Mouse (Mus musculus) megakaryocyte, embryonic 14.5 days (primary cell): ENCODE measurements around the gene Hyal3.

Experiments
- FLI1 ChIP-seq: IDR thresholded peaks from 2 replicates; pipeline ENCODE4 v1.6.1; 2012; ENCODE audit warnings: low read length, inconsistent platforms, mixed read lengths
- GATA1 ChIP-seq: IDR thresholded peaks from 3 replicates; pipeline ENCODE4 v1.6.1; 2012; ENCODE audit warnings: mixed read lengths, low read length, inconsistent platforms, borderline replicate concordance

- no peak for TF ChIP-seq GATA1
- TF ChIP-seq FLI1: no peak
These were observed 28.8 kb downstream of the Hyal3 start for GRCm38 (mm10) chr9:107609433-107609830.
